In genomic region chrX:12673054-12673775, GRCm38 (mm10) we compare ENCODE assay signal across 8 mouse cellular contexts. TPM values are rescaled to one million over a fixed set of nuclear protein-coding genes. Genes with fewer than 3 reads are reported as not detected.
DNase-seq lines count a peak whose midpoint lies in the region; ATAC-seq and TF ChIP-seq lines count a peak whose summit lies in the region.

Gene 1810030O07Rik (minus strand): TSS chrX:12673668.

- peak within 1 kb of the TSS; percentile 49 for H3K4me2 ChIP-seq in forebrain, postnatal 0 days (ENCODE audit: low read depth)
- H3K4me2 ChIP-seq in lung, embryonic 15.5 days, result peak within 1 kb of the TSS; percentile 52

- TF ChIP-seq RAD21 in MEL (IDR thresholded peaks at IDR 0.05; ENCODE audit: low read depth, low read length), result no peak

- WGBS in cerebellum, adult 2 months, result 4% methylated on average over 40 of the region's 42 CpGs
- WGBS in forebrain, postnatal 0 days, result 12% methylated on average over 42 of the region's 42 CpGs
- WGBS in lung, embryonic 15.5 days, result 7% methylated on average over 41 of the region's 42 CpGs

- H3K27ac ChIP-seq in MEL (ENCODE audit: control insufficient read depth, low read depth, low read length), result peak within 1 kb of the TSS; percentile 90
- peak within 1 kb of the TSS; percentile 60 for H3K27ac ChIP-seq in cerebellum, adult 2 months (ENCODE audit: insufficient read depth, low read length)
- peak within 1 kb of the TSS; percentile 85 for H3K27ac ChIP-seq in forebrain, postnatal 0 days (ENCODE audit: low read depth, low read length)
- peak within 1 kb of the TSS; percentile 92 for H3K27ac ChIP-seq in lung, embryonic 15.5 days

- peak; percentile 100 for ATAC-seq in forebrain, postnatal 0 days
- peak; percentile 100 for ATAC-seq in lung, embryonic 15.5 days (ENCODE audit: borderline replicate concordance, extremely low read depth, low FRiP score, low TSS enrichment)

- peaks cover 0 to 4% of the 10 kb centered on the region in 2 experiments; a peak in 1 of 4 replicates for H3K4me1 ChIP-seq in MEL (ENCODE audit: control insufficient read depth in 1 of 2, insufficient read depth in 2 of 2, low read length in 2 of 2)
- no peaks in the 10 kb centered on the region for H3K4me1 ChIP-seq in cerebellum, adult 2 months (ENCODE audit: control insufficient read depth, insufficient read depth, low read length)
- no peaks in the 10 kb centered on the region for H3K4me1 ChIP-seq in forebrain, postnatal 0 days (ENCODE audit: insufficient read depth)
- H3K4me1 ChIP-seq in lung, embryonic 15.5 days, result no peaks in the 10 kb centered on the region

- no peak for TF ChIP-seq CTCF in MEL (IDR thresholded peaks at IDR 0.05 in 2 of 3, conservative IDR thresholded peaks at IDR 0.05 in 1 of 3; ENCODE audit: control insufficient read depth in 1 of 3, insufficient read depth in 1 of 3, low read depth in 2 of 3, low read length in 3 of 3, poor library complexity in 1 of 3, severe bottlenecking in 1 of 3)
- TF ChIP-seq CTCF in cerebellum, adult 2 months (IDR thresholded peaks at IDR 0.05; ENCODE audit: borderline replicate concordance, insufficient read depth, low read depth, low read length), result no peak
- no peak for TF ChIP-seq CTCF in forebrain, postnatal 0 days (IDR thresholded peaks at IDR 0.05; ENCODE audit: low read depth)

- peak within 1 kb of the TSS; percentile 93 for H3K9ac ChIP-seq in MEL (ENCODE audit: control insufficient read depth, low read depth, low read length, poor library complexity, severe bottlenecking)
- H3K9ac ChIP-seq in forebrain, postnatal 0 days, result peak within 1 kb of the TSS; percentile 64
- H3K9ac ChIP-seq in lung, embryonic 15.5 days, result peak within 1 kb of the TSS; percentile 61

- no peaks in the 10 kb centered on the region for H3K9me3 ChIP-seq in MEL (replicated peaks; ENCODE audit: insufficient read depth, low read length)
- no peaks in the 10 kb centered on the region for H3K9me3 ChIP-seq in forebrain, postnatal 0 days (ENCODE audit: low read length)
- H3K9me3 ChIP-seq in lung, embryonic 15.5 days, result no peaks in the 10 kb centered on the region

- no peaks in the 10 kb centered on the region for H3K27me3 ChIP-seq in MEL (ENCODE audit: control insufficient read depth in 1 of 2, insufficient read depth in 2 of 2, low read length in 2 of 2)
- no peaks in the 10 kb centered on the region for H3K27me3 ChIP-seq in cerebellum, adult 2 months (ENCODE audit: control insufficient read depth, insufficient read depth, low read length)
- no peaks in the 10 kb centered on the region for H3K27me3 ChIP-seq in forebrain, postnatal 0 days (ENCODE audit: insufficient read depth, low read length)
- H3K27me3 ChIP-seq in lung, embryonic 15.5 days, result no peaks in the 10 kb centered on the region

- TF ChIP-seq EP300 in MEL (IDR thresholded peaks at IDR 0.05; ENCODE audit: low read depth in 1 of 2, low read length in 2 of 2), result no peak

- TF ChIP-seq POLR2A in MEL (IDR thresholded peaks at IDR 0.05; ENCODE audit: control insufficient read depth in 1 of 2, insufficient read depth in 1 of 2, low read depth in 1 of 2, low read length in 2 of 2, poor library complexity in 1 of 2), result peak; percentile 63 to 90; a peak in 3 of 4 replicates
- TF ChIP-seq POLR2A in cerebellum, adult 2 months (IDR thresholded peaks at IDR 0.05; ENCODE audit: borderline replicate concordance, insufficient read depth, low read length), result peak; percentile 54; the same call in 1 of the 2 replicates

- H3K79me2 ChIP-seq in MEL (ENCODE audit: control insufficient read depth, insufficient read depth, low read length, poor library complexity), result peaks cover 3% of the 10 kb centered on the region; the same call in 1 of the 2 replicates

- peak within 1 kb of the TSS; percentile 81 to 97 for H3K4me3 ChIP-seq in MEL (ENCODE audit: control insufficient read depth in 1 of 2, insufficient read depth in 1 of 2, low read depth in 2 of 2, low read length in 2 of 2)
- H3K4me3 ChIP-seq in cerebellum, adult 2 months (replicated peaks; ENCODE audit: insufficient read depth, low read depth, low read length), result peak within 1 kb of the TSS; percentile 78
- H3K4me3 ChIP-seq in forebrain, postnatal 0 days (ENCODE audit: low read depth, low read length), result peak within 1 kb of the TSS; percentile 60
- H3K4me3 ChIP-seq in lung, embryonic 15.5 days, result peak within 1 kb of the TSS; percentile 75

- H3K36me3 ChIP-seq in MEL (ENCODE audit: control insufficient read depth in 1 of 2, insufficient read depth in 2 of 2, low read length in 2 of 2), result peaks cover 13 to 17% of the 10 kb centered on the region in 2 experiments
- peaks cover 3% of the 10 kb centered on the region; the same call in 1 of the 2 replicates for H3K36me3 ChIP-seq in forebrain, postnatal 0 days (ENCODE audit: insufficient read depth)
- peaks cover 8% of the 10 kb centered on the region; the same call in 1 of the 2 replicates for H3K36me3 ChIP-seq in lung, embryonic 15.5 days

- DNase-seq in MEL (ENCODE audit: low read depth, low spot score), result peak; percentile 97
- peak; percentile 89 to 91 for DNase-seq in cerebellum, adult 2 months
- DNase-seq in forebrain, postnatal 0 days, result peak; percentile 91
- peak; percentile 91 for DNase-seq in heart, postnatal 4 days
- DNase-seq in layer of hippocampus, adult 8-10 months (ENCODE audit: low spot score in 2 of 2), result peak; percentile 88 to 91
- DNase-seq in ovary, adult 18-20 months (ENCODE audit: low spot score), result peak; percentile 91
- peak; percentile 90 for DNase-seq in thymus, postnatal 0 days (ENCODE audit: low spot score)

TF ChIP-seq in MEL, 35 proteins besides CTCF, POLR2A, EP300 and RAD21 (continues in another document):
- TF ChIP-seq NRF1 (IDR thresholded peaks at IDR 0.05; ENCODE audit: insufficient read depth, low read depth, low read length, poor library complexity, severe bottlenecking) (peak; percentile 88), MAX (IDR thresholded peaks at IDR 0.05; ENCODE audit: low read length) (peak; percentile 49), TAL1 (IDR thresholded peaks at IDR 0.05; ENCODE audit: low read length) (no peak), ZMIZ1 (IDR thresholded peaks at IDR 0.05; ENCODE audit: low read depth, low read length) (peak; percentile 91), BHLHE40 (IDR thresholded peaks at IDR 0.05; ENCODE audit: borderline replicate concordance, low read depth, low read length) (no peak), TBP (IDR thresholded peaks at IDR 0.05; ENCODE audit: low read depth, low read length) (peak; percentile 48; the same call in 1 of the 2 replicates), POLR2AphosphoS5 (IDR thresholded peaks at IDR 0.05; ENCODE audit: borderline replicate concordance, low read depth, low read length) (peak; percentile 37; the same call in 1 of the 2 replicates), TCF12 (IDR thresholded peaks at IDR 0.05; ENCODE audit: low read depth, low read length) (peak; percentile 8; the same call in 1 of the 2 replicates), USF2 (IDR thresholded peaks at IDR 0.05; ENCODE audit: borderline replicate concordance in 1 of 2, insufficient read depth in 1 of 2, low read depth in 1 of 2, low read length in 2 of 2) (no peak), CHD2 (IDR thresholded peaks at IDR 0.05; ENCODE audit: low read length) (no peak), ZNF384 (IDR thresholded peaks at IDR 0.05; ENCODE audit: low read depth, low read length) (no peak), MAFK (IDR thresholded peaks at IDR 0.05; ENCODE audit: borderline replicate concordance, low read depth, low read length) (no peak), MXI1 (IDR thresholded peaks at IDR 0.05; ENCODE audit: low read depth, low read length) (0 out of 2 replicates have a peak, but pooled peaks have one; percentile 53), JUND (IDR thresholded peaks at IDR 0.05; ENCODE audit: low read depth, low read length) (no peak), USF1 (IDR thresholded peaks at IDR 0.05; ENCODE audit: low read depth, low read length) (no peak), MAZ (IDR thresholded peaks at IDR 0.05; ENCODE audit: low read depth, low read length) (no peak), ELF1 (IDR thresholded peaks at IDR 0.05; ENCODE audit: low read depth, low read length) (peak; percentile 92), CHD1 (IDR thresholded peaks at IDR 0.05; ENCODE audit: low read depth, low read length) (no peak), GABPA (IDR thresholded peaks at IDR 0.05; ENCODE audit: low read depth, low read length) (no peak), UBTF (IDR thresholded peaks at IDR 0.05; ENCODE audit: borderline replicate concordance, insufficient read depth, low read depth, low read length) (no peak), E2F4 (IDR thresholded peaks at IDR 0.05; ENCODE audit: borderline replicate concordance, low read depth, low read length) (no peak), HCFC1 (IDR thresholded peaks at IDR 0.05; ENCODE audit: low read depth, low read length) (peak; percentile 86), NELFE (IDR thresholded peaks at IDR 0.05; ENCODE audit: low read depth, low read length) (peak; percentile 63), MYC (IDR thresholded peaks at IDR 0.05; ENCODE audit: low read depth, low read length) (peak; percentile 47; the same call in 1 of the 2 replicates), MYB (IDR thresholded peaks at IDR 0.05; ENCODE audit: low read depth, low read length) (no peak), GATA1 (IDR thresholded peaks at IDR 0.05; ENCODE audit: low read depth, low read length) (no peak), MEF2A (IDR thresholded peaks at IDR 0.05; ENCODE audit: extremely low read depth, insufficient replicate concordance, low read depth, low read length, poor library complexity, severe bottlenecking) (no peak), SIN3A (IDR thresholded peaks at IDR 0.05; ENCODE audit: low read length) (peak; percentile 88), RCOR1 (IDR thresholded peaks at IDR 0.05; ENCODE audit: low read depth, low read length) (no peak; the same call in 1 of the 2 replicates), ZKSCAN1 (IDR thresholded peaks at IDR 0.05; ENCODE audit: low read depth, low read length) (no peak), POLR2AphosphoS2 (IDR thresholded peaks at IDR 0.05; ENCODE audit: low read length) (peak; percentile 98)

RNA-seq across cellular contexts. Expression of gene 1810030O07Rik, which starts in this region (rescaled TPM):
- total RNA-seq in MEL (2012; rRNA removed), result 31.4 and 32.7 TPM in 2 replicates
- 100 to 1,000 TPM in 1 of 2 experiments, 10 to 100 TPM in 1; 32.3 to 216 TPM for polyA plus RNA-seq in MEL (2012; ENCODE audit: insufficient read depth in 1 of 2, insufficient read length in 2 of 2, low read depth in 1 of 2, low replicate concordance in 2 of 2, missing spikeins in 1 of 2)
- 23.0 and 23.4 TPM in 2 replicates for polyA plus RNA-seq in cerebellum, adult 2 months (2012; rRNA removed)
- total RNA-seq in forebrain, postnatal 0 days (2014; rRNA removed), result 17.5 and 22.2 TPM in 2 replicates
- polyA plus RNA-seq in forebrain, postnatal 0 days (2015; fragmentation: Nextera tagmentation; extraction: Ambion mirVana), result 17.6 and 21.5 TPM in 2 replicates
- 10 to 100 TPM; 10.9 to 15.5 TPM for total RNA-seq in heart, postnatal 4 days (2021)
- 10 to 100 TPM; 15.3 to 23.6 (median 19.2) TPM for total RNA-seq in layer of hippocampus, adult 8-10 months (2022)
- polyA plus RNA-seq in lung, embryonic 15.5 days (2015; fragmentation: Nextera tagmentation; extraction: Ambion mirVana), result 39.7 and 42.6 TPM in 2 replicates
- polyA plus RNA-seq in thymus, postnatal 0 days (2015; fragmentation: Nextera tagmentation; extraction: Ambion mirVana), result 31.1 and 33.8 TPM in 2 replicates

Comparison
In these comparisons a context has a peak if more than half of its experiments do, and no peak if none do; other contexts are left out.
1. Peak in every context shown above with its lines: DNase-seq, ATAC-seq, H3K4me3 ChIP-seq and H3K27ac ChIP-seq.